ENCODE assay signal across 9 mouse cellular contexts in genomic region chr7:100005790-100006189, GRCm38 (mm10). TPM values are rescaled to one million over a fixed set of nuclear protein-coding genes. Genes with fewer than 3 reads are reported as not detected.
DNase-seq lines count a peak whose midpoint lies in the region; ATAC-seq and TF ChIP-seq lines count a peak whose summit lies in the region.
"Had no signal": no experiment of that assay in that cellular context is flagged by ENCODE, and none has a peak within 500 bp of the region (broad histone marks: within the 10 kb centered on the region; RNA-seq: fewer than 3 reads in every experiment).

Chrdl2 (plus strand) TSS chr7:100006172.

- no peak for DNase-seq in heart, postnatal 25 days (ENCODE audit: low spot score)
- DNase-seq in R1 (ENCODE audit: low read depth, low spot score): peak; percentile 61
- peak; percentile 27 for DNase-seq in liver, postnatal 0 days
- DNase-seq in yolk sac, embryonic 10.5 days (ENCODE audit: low spot score): no peak

- no peaks in the 10 kb centered on the region for H3K9me3 ChIP-seq in heart, embryonic 11.5 days (replicated peaks; ENCODE audit: control insufficient read depth, low read length)
- no peaks in the 10 kb centered on the region for H3K9me3 ChIP-seq in forebrain, embryonic 13.5 days (replicated peaks)
- no peaks in the 10 kb centered on the region for H3K9me3 ChIP-seq in intestine, postnatal 0 days (ENCODE audit: control insufficient read depth)
- H3K9me3 ChIP-seq in liver, postnatal 0 days (ENCODE audit: low read length): no peaks in the 10 kb centered on the region
- H3K9me3 ChIP-seq in stomach, embryonic 15.5 days: no peaks in the 10 kb centered on the region

- TF ChIP-seq CTCF in intestine, postnatal 0 days (IDR thresholded peaks at IDR 0.05; ENCODE audit: low read depth): no peak
- no peak for TF ChIP-seq CTCF in liver, postnatal 0 days (IDR thresholded peaks at IDR 0.05; ENCODE audit: low read depth)

- H3K4me3 ChIP-seq in heart, embryonic 11.5 days (ENCODE audit: low read depth, low read length): peak within 1 kb of the TSS; percentile 42
- H3K4me3 ChIP-seq in forebrain, embryonic 13.5 days: peak within 1 kb of the TSS; percentile 52
- peak within 1 kb of the TSS; percentile 41 for H3K4me3 ChIP-seq in intestine, postnatal 0 days (ENCODE audit: low read depth, low read length)
- H3K4me3 ChIP-seq in liver, postnatal 0 days (ENCODE audit: low read depth, low read length): peak within 1 kb of the TSS; percentile 37
- H3K4me3 ChIP-seq in stomach, embryonic 15.5 days (replicated peaks): peak within 1 kb of the TSS; percentile 53

- no peaks in the 10 kb centered on the region for H3K36me3 ChIP-seq in heart, embryonic 11.5 days (ENCODE audit: control insufficient read depth, insufficient read depth, low read length)
- H3K36me3 ChIP-seq in forebrain, embryonic 13.5 days (ENCODE audit: poor library complexity, severe bottlenecking): no peaks in the 10 kb centered on the region
- no peaks in the 10 kb centered on the region for H3K36me3 ChIP-seq in intestine, postnatal 0 days (ENCODE audit: control insufficient read depth, insufficient read depth)
- H3K36me3 ChIP-seq in liver, postnatal 0 days (replicated peaks; ENCODE audit: insufficient read depth, low read length): no peaks in the 10 kb centered on the region
- no peaks in the 10 kb centered on the region for H3K36me3 ChIP-seq in stomach, embryonic 15.5 days

- H3K9ac ChIP-seq in heart, embryonic 11.5 days (ENCODE audit: low read depth, low read length): peak within 1 kb of the TSS; percentile 39; the same call in 1 of the 2 replicates
- H3K9ac ChIP-seq in forebrain, embryonic 13.5 days: peak within 1 kb of the TSS; percentile 66
- no peak within 1 kb of the TSS for H3K9ac ChIP-seq in intestine, postnatal 0 days (ENCODE audit: low read depth, low read length)
- H3K9ac ChIP-seq in liver, postnatal 0 days (replicated peaks): no peak within 1 kb of the TSS
- H3K9ac ChIP-seq in stomach, embryonic 15.5 days: no peak within 1 kb of the TSS

- under 1% methylated on average over 33 of the region's 44 CpGs for WGBS in heart, embryonic 11.5 days (ENCODE audit: insufficient replicate concordance)
- under 1% methylated on average over 29 of the region's 44 CpGs for WGBS in forebrain, embryonic 13.5 days
- under 1% methylated on average over 35 of the region's 44 CpGs for WGBS in intestine, postnatal 0 days
- under 1% methylated on average over 39 of the region's 44 CpGs for WGBS in liver, postnatal 0 days (ENCODE audit: insufficient replicate concordance)
- WGBS in stomach, embryonic 15.5 days: under 1% methylated on average over 43 of the region's 44 CpGs

- ATAC-seq in heart, embryonic 11.5 days (replicated peaks; ENCODE audit: insufficient number of reproducible peaks, low FRiP score, low TSS enrichment): no peak
- peak; percentile 93 for ATAC-seq in forebrain, embryonic 13.5 days
- 0 out of 2 replicates have a peak, but pooled peaks have one; percentile 35 for ATAC-seq in intestine, postnatal 0 days
- 0 out of 2 replicates have a peak, but pooled peaks have one; percentile 21 for ATAC-seq in liver, postnatal 0 days
- ATAC-seq in stomach, embryonic 15.5 days (ENCODE audit: insufficient read depth, low FRiP score, low read depth): peak; percentile 73

- intact Hi-C loops in heart, postnatal 25 days (cut with DNase I): loop anchor here (5.0 kb wide), 1 partner anchor 182 kb away; no protein-coding TSS in a partner anchor

- no peak for TF ChIP-seq EP300 in liver, postnatal 0 days (IDR thresholded peaks at IDR 0.05; ENCODE audit: low read depth)

- no peak within 1 kb of the TSS for H3K27ac ChIP-seq in heart, embryonic 11.5 days (ENCODE audit: low read depth, low read length)
- H3K27ac ChIP-seq in forebrain, embryonic 13.5 days: no peak within 1 kb of the TSS
- no peak within 1 kb of the TSS for H3K27ac ChIP-seq in intestine, postnatal 0 days (ENCODE audit: low read depth, low read length)
- no peak within 1 kb of the TSS for H3K27ac ChIP-seq in liver, postnatal 0 days (ENCODE audit: low read depth)
- H3K27ac ChIP-seq in stomach, embryonic 15.5 days: no peak within 1 kb of the TSS

- H3K27me3 ChIP-seq in heart, embryonic 11.5 days (ENCODE audit: control insufficient read depth, insufficient read depth, low read length): peaks cover 63% of the 10 kb centered on the region
- H3K27me3 ChIP-seq in forebrain, embryonic 13.5 days: peaks cover 74% of the 10 kb centered on the region
- H3K27me3 ChIP-seq in intestine, postnatal 0 days (replicated peaks; ENCODE audit: control insufficient read depth, insufficient read depth, low read length): peaks cover 52% of the 10 kb centered on the region
- H3K27me3 ChIP-seq in liver, postnatal 0 days (ENCODE audit: insufficient read depth, low read length): peaks cover 64% of the 10 kb centered on the region
- peaks cover 47% of the 10 kb centered on the region for H3K27me3 ChIP-seq in stomach, embryonic 15.5 days (replicated peaks)

- peak within 1 kb of the TSS; percentile 84 for H3K4me2 ChIP-seq in heart, embryonic 11.5 days
- H3K4me2 ChIP-seq in forebrain, embryonic 13.5 days: peak within 1 kb of the TSS; percentile 93
- H3K4me2 ChIP-seq in intestine, postnatal 0 days (replicated peaks; ENCODE audit: low read depth): peak within 1 kb of the TSS; percentile 75
- H3K4me2 ChIP-seq in liver, postnatal 0 days (ENCODE audit: low read depth, low read length): peak within 1 kb of the TSS; percentile 68
- H3K4me2 ChIP-seq in stomach, embryonic 15.5 days: peak within 1 kb of the TSS; percentile 96

- H3K4me1 ChIP-seq in heart, embryonic 11.5 days (ENCODE audit: control insufficient read depth, insufficient read depth, low read length): no peaks in the 10 kb centered on the region; the same call in 1 of the 2 replicates
- peaks cover 13% of the 10 kb centered on the region; the same call in 1 of the 2 replicates for H3K4me1 ChIP-seq in forebrain, embryonic 13.5 days
- 0 out of 2 replicates have a peak, but pooled peaks cover 6% of the 10 kb centered on the region for H3K4me1 ChIP-seq in intestine, postnatal 0 days (replicated peaks; ENCODE audit: control insufficient read depth, insufficient read depth, low read length)
- H3K4me1 ChIP-seq in liver, postnatal 0 days (ENCODE audit: insufficient read depth): peaks cover 11% of the 10 kb centered on the region; the same call in 1 of the 2 replicates
- H3K4me1 ChIP-seq in stomach, embryonic 15.5 days: 0 out of 2 replicates have a peak, but pooled peaks cover 8% of the 10 kb centered on the region

RNA-seq across cellular contexts. Expression of gene Chrdl2, which starts in this region (rescaled TPM):
- polyA plus RNA-seq in heart, embryonic 11.5 days (2014; fragmentation: Nextera tagmentation; extraction: Ambion mirVana): 0.10 TPM in 1 of 2 replicates, not detected in the other
- total RNA-seq in heart, postnatal 25 days (2021): under 1 TPM in 1 of 2 experiments, not detected in 1; 0.36 TPM
- polyA plus RNA-seq in forebrain, embryonic 13.5 days (2015; fragmentation: Nextera tagmentation; extraction: Ambion mirVana): not detected in 2 replicates
- polyA plus RNA-seq in intestine, postnatal 0 days (2015; fragmentation: Nextera tagmentation; extraction: Ambion mirVana): 1.0 and 1.2 TPM in 2 replicates
- polyA plus RNA-seq in liver, postnatal 0 days (2015; fragmentation: Nextera tagmentation; extraction: Ambion mirVana): not detected in 2 replicates
- polyA plus RNA-seq in stomach, embryonic 15.5 days (2015; fragmentation: Nextera tagmentation; extraction: Ambion mirVana): 0.94 and 1.0 TPM in 2 replicates
- total RNA-seq: MEL had no signal

Comparison
In these comparisons a context has a peak if more than half of its experiments do, and no peak if none do; other contexts are left out.
1. Peak in ATAC-seq, H3K4me3 ChIP-seq, H3K9ac ChIP-seq and H3K4me2 ChIP-seq in forebrain, embryonic 13.5 days; RNA of the gene not detected or under 1 TPM.
2. Peak in DNase-seq, ATAC-seq, H3K4me3 ChIP-seq and H3K4me2 ChIP-seq in liver, postnatal 0 days; RNA of the gene not detected or under 1 TPM.